Mouse (Mus musculus) kidney, adult 2 months (tissue): ENCODE data around the gene Zbtb34. TPM values are rescaled to one million over a fixed set of nuclear protein-coding genes. Genes with fewer than 3 reads are reported as not detected.

Experiments
- DNase-seq: peaks from one replicate; pipeline ENCODE4 v3.0.0; 2021
- H3K27ac ChIP-seq: fragments of 200-500 bp; 2 replicates; pipeline ENCODE4 v1.5.1; 2012; ENCODE audit warnings: low read depth, low read length, control low read depth, inconsistent platforms; ENCODE audit not compliant: insufficient read depth
- H3K27me3 ChIP-seq: fragments of 200-500 bp; replicated peaks from 2 replicates; pipeline ENCODE4 v1.6.1; 2012; ENCODE audit warnings: mild to moderate bottlenecking, moderate library complexity, low read length, inconsistent platforms; ENCODE audit not compliant: control insufficient read depth, insufficient read depth
- H3K36me3 ChIP-seq: fragments of 200-500 bp; 2 replicates; pipeline ENCODE4 v1.6.1; 2012; ENCODE audit warnings: mild to moderate bottlenecking, moderate library complexity, low read length, inconsistent platforms; ENCODE audit not compliant: control insufficient read depth, insufficient read depth
- H3K4me1 ChIP-seq: fragments of 200-500 bp; 2 replicates; pipeline ENCODE4 v1.6.1; 2011; ENCODE audit warnings: low read length; ENCODE audit not compliant: control insufficient read depth, insufficient read depth
- H3K4me3 ChIP-seq: fragments of 200-500 bp; 2 replicates; pipeline ENCODE4 v1.5.1; 2011; ENCODE audit warnings: mild to moderate bottlenecking, low read depth, low read length, control low read depth; ENCODE audit not compliant: insufficient read depth
- CTCF ChIP-seq: fragments of 200-500 bp; conservative IDR thresholded peaks from 2 replicates; pipeline ENCODE4 v1.5.1; 2011; ENCODE audit warnings: low read depth, mild to moderate bottlenecking, control low read depth, low read length, moderate library complexity, mixed read lengths; ENCODE audit not compliant: insufficient read depth, insufficient read length
- POLR2A ChIP-seq: fragments of 200-500 bp; IDR thresholded peaks from one replicate; pipeline ENCODE4 v1.6.1; 2011; ENCODE audit warnings: low read depth, low read length, control low read depth
- WGBS: fragments of 180-500 bp; shearing (Covaris S2); methylation state at CpG from one replicate; pipeline ENCODE4 v1.1.7; 2018; 5-methylcytosine and 5-hydroxymethylcytosine counted together
- polyA plus RNA-seq: library from polyadenylated mRNA; depleted of rRNA; stranded (reverse); fragments of >200 nt; gene quantifications from 2 replicates; pipeline ENCODE4 v1.2.3, GENCODE M21; 2012

Zbtb34 gene
- polyA plus RNA-seq, 1 experiment = 5.1 TPM

GRCm38 (mm10) chr2:33445741-33446140, 14.6 kb upstream of the Zbtb34 start:
- Histone ChIP-seq H3K27me3 (no peaks in the 10 kb centered on the region), H3K27ac (no peak overlapping the region), H3K4me1 (no peaks in the 10 kb centered on the region), H3K4me3 (no peak overlapping the region), H3K36me3 (peaks cover 2% of the 10 kb centered on the region; the same call in 1 of the 2 replicates)
- 97% methylated on average over 5 of the region's 5 CpGs for WGBS
- DNase-seq = no peak
- TF ChIP-seq CTCF (no peak), POLR2A (no peak)

- Histone ChIP-seq H3K4me1 (no peaks in the 10 kb centered on the region), H3K4me3 (no peak overlapping the region), H3K27me3 (no peaks in the 10 kb centered on the region), H3K36me3 (peaks cover 2% of the 10 kb centered on the region; the same call in 1 of the 2 replicates), H3K27ac (no peak overlapping the region)
- no peak for TF ChIP-seq CTCF
- no peak for TF ChIP-seq POLR2A
- no peak for DNase-seq
Observed at GRCm38 (mm10) chr2:33444862-33445261, 13.7 kb upstream of the Zbtb34 start.

GRCm38 (mm10) chr2:33444358-33444757, 13.2 kb upstream of the Zbtb34 start:
- Histone ChIP-seq H3K4me1 (no peaks in the 10 kb centered on the region), H3K27me3 (no peaks in the 10 kb centered on the region), H3K27ac (no peak overlapping the region), H3K4me3 (no peak overlapping the region), H3K36me3 (no peaks in the 10 kb centered on the region)
- WGBS = 51% methylated on average over 5 of the region's 5 CpGs
- DNase-seq = peak; percentile 69
- TF ChIP-seq POLR2A = no peak
- no peak for TF ChIP-seq CTCF

- 57% methylated on average over 4 of the region's 4 CpGs for WGBS
- Histone ChIP-seq H3K36me3 (no peaks in the 10 kb centered on the region), H3K4me1 (no peaks in the 10 kb centered on the region), H3K4me3 (no peak overlapping the region), H3K27me3 (no peaks in the 10 kb centered on the region), H3K27ac (no peak overlapping the region)
- no peak for DNase-seq
- TF ChIP-seq POLR2A (no peak), CTCF (no peak)
Observed at GRCm38 (mm10) chr2:33442701-33443100, 11.6 kb upstream of the Zbtb34 start.

- WGBS = 46% methylated on average over 4 of the region's 4 CpGs
- DNase-seq = no peak
- Histone ChIP-seq H3K36me3 (no peaks in the 10 kb centered on the region), H3K27ac (no peak overlapping the region), H3K27me3 (no peaks in the 10 kb centered on the region), H3K4me1 (no peaks in the 10 kb centered on the region), H3K4me3 (no peak overlapping the region)
- no peak for TF ChIP-seq POLR2A
- TF ChIP-seq CTCF = no peak
Observed at GRCm38 (mm10) chr2:33440893-33441292, 9.8 kb upstream of the Zbtb34 start.

- Histone ChIP-seq H3K4me1 (no peaks in the 10 kb centered on the region), H3K27me3 (no peaks in the 10 kb centered on the region), H3K36me3 (no peaks in the 10 kb centered on the region), H3K4me3 (no peak overlapping the region), H3K27ac (no peak overlapping the region)
- DNase-seq = no peak
- no peak for TF ChIP-seq POLR2A
- no peak for TF ChIP-seq CTCF
- 35% methylated on average over 9 of the region's 9 CpGs for WGBS
Observed at GRCm38 (mm10) chr2:33439980-33440670, 9.0 kb upstream of the Zbtb34 start.

- Histone ChIP-seq H3K4me3 (no peak overlapping the region), H3K4me1 (no peaks in the 10 kb centered on the region), H3K36me3 (no peaks in the 10 kb centered on the region), H3K27ac (no peak overlapping the region), H3K27me3 (no peaks in the 10 kb centered on the region)
- DNase-seq = no peak
- no peak for TF ChIP-seq POLR2A
- TF ChIP-seq CTCF = no peak
- 32% methylated on average over 8 of the region's 8 CpGs for WGBS
Observed at GRCm38 (mm10) chr2:33439471-33439881, 8.4 kb upstream of the Zbtb34 start.

- WGBS = 88% methylated on average over 2 of the region's 2 CpGs
- Histone ChIP-seq H3K4me3 (no peak overlapping the region), H3K27me3 (no peaks in the 10 kb centered on the region), H3K27ac (no peak overlapping the region), H3K36me3 (no peaks in the 10 kb centered on the region), H3K4me1 (no peaks in the 10 kb centered on the region)
- TF ChIP-seq CTCF (no peak), POLR2A (no peak)
- DNase-seq = no peak
Observed at GRCm38 (mm10) chr2:33438377-33438776, 7.3 kb upstream of the Zbtb34 start.
